Mouse (Mus musculus) ES-E14 (cell line): ENCODE data around the gene Irs3. TPM values are rescaled to one million over a fixed set of nuclear protein-coding genes. Genes with fewer than 3 reads are reported as not detected.
A peak's percentile ranks its signal among the peaks of the same experiment; 100 is the strongest.

ENCODE experiments used
- DNase-seq: peaks from one replicate; pipeline ENCODE4 v3.0.0-alpha.2; 2013; ENCODE audit warnings: low read depth, low spot score
- H3K27ac ChIP-seq: 2 replicates; pipeline ENCODE4 v1.5.1; 2012; ENCODE audit warnings: low read depth, mild to moderate bottlenecking, low read length, moderate library complexity, mixed read lengths; ENCODE audit not compliant: poor library complexity, insufficient read depth, severe bottlenecking
- H3K36me3 ChIP-seq: 2 replicates; pipeline ENCODE4 v1.6.1; 2012; ENCODE audit warnings: mild to moderate bottlenecking, low read length, moderate library complexity, mixed read lengths; ENCODE audit not compliant: control insufficient read depth, poor library complexity, insufficient read depth, severe bottlenecking
- H3K4me1 ChIP-seq, 2 experiments: fragments of 150-350 bp in 1 of 2; sonication (generic) in 1 of 2; 2 replicates each; pipeline ENCODE4 v1.6.1; 2012; ENCODE audit warnings: low read length in 2 of 2, mild to moderate bottlenecking in 1 of 2, mixed read lengths in 1 of 2; ENCODE audit not compliant: control insufficient read depth in 2 of 2, insufficient read depth in 2 of 2, poor library complexity in 1 of 2
- H3K4me3 ChIP-seq, 2 experiments: fragments of 150-350 bp in 1 of 2; sonication (generic) in 1 of 2; 2 replicates each; pipeline ENCODE4 v1.5.1; 2012; ENCODE audit warnings: low read length in 2 of 2, low read depth in 1 of 2, mild to moderate bottlenecking in 1 of 2, mixed read lengths in 1 of 2; ENCODE audit not compliant: insufficient read depth in 1 of 2, poor library complexity in 1 of 2, severe bottlenecking in 1 of 2
- H3K9ac ChIP-seq: 2 replicates; pipeline ENCODE4 v1.6.1; 2012; ENCODE audit warnings: low read depth, mild to moderate bottlenecking, low read length, mixed read lengths; ENCODE audit not compliant: poor library complexity, insufficient read depth, severe bottlenecking
- H3K9me3 ChIP-seq: fragments of 150-350 bp; sonication (generic); 2 replicates; pipeline ENCODE4 v1.6.1; 2012; ENCODE audit warnings: low read depth, mild to moderate bottlenecking, low read length; ENCODE audit not compliant: control insufficient read depth, insufficient read depth
- CHD2 ChIP-seq: IDR thresholded peaks from 2 replicates; pipeline ENCODE4 v1.6.1; 2014; ENCODE audit warnings: mild to moderate bottlenecking, low read depth, low read length, inconsistent platforms
- HCFC1 ChIP-seq: IDR thresholded peaks from 2 replicates; pipeline ENCODE4 v1.6.1; 2012; ENCODE audit warnings: low read length, inconsistent platforms, borderline replicate concordance; ENCODE audit not compliant: insufficient read depth
- MAFK ChIP-seq: IDR thresholded peaks from 2 replicates; pipeline ENCODE4 v1.6.1; 2014; ENCODE audit warnings: mild to moderate bottlenecking, low read depth, low read length, inconsistent platforms; ENCODE audit not compliant: insufficient read depth
- ZC3H11A ChIP-seq: IDR thresholded peaks from 2 replicates; pipeline ENCODE4 v1.6.1; 2012; ENCODE audit warnings: low read depth, mild to moderate bottlenecking, inconsistent platforms, low read length, borderline replicate concordance
- ZNF384 ChIP-seq: IDR thresholded peaks from 2 replicates; pipeline ENCODE4 v1.6.1; 2012; ENCODE audit warnings: low read depth, low read length, inconsistent platforms
- in situ Hi-C, 2 experiments: fragments of 600-800 bp; cut with MboI; formaldehyde crosslinking; loops; one replicate each; pipeline ENCODE4 v1.15.1; 2025; ENCODE audit warnings: low sequenced_read_pairs in 2 of 2, inconsistent platforms in 1 of 2; ENCODE audit not compliant: unreplicated experiment in 2 of 2
- total RNA-seq: library from RNA; depleted of rRNA; stranded (reverse); fragments of 300-350 nt; gene quantifications from 2 replicates; pipeline ENCODE4 v1.2.3, GENCODE M21; 2012

The Irs3 gene
- total RNA-seq, 1 experiment = 0.85 TPM

DNA sequence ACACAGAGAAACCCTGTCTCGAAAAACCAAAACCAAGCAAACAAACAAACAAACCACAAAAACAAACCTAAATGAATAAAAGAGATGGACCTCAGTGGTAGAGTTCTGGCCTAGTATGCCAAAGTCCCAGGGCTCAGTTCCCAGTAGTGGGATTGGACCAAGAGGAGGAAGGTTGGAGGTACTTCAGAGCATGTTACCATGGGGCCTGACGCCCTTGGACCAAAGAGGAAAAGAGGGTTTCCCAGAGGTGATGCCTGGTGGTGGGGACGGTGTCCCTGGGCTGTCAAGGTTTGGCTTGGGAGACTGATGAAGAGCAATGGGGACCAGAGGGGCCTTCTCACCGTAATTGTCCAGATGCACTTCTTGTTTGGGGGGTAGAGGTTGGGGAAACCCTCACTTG lies 35.5 kb downstream of the Irs3 start:
- Histone ChIP-seq H3K27ac (peak overlapping the region; percentile 75), H3K36me3 (peaks cover 18% of the 10 kb centered on the region), H3K4me3 (peak overlapping the region; percentile 63 to 70), H3K9me3 (no peaks in the 10 kb centered on the region), H3K9ac (peak overlapping the region; percentile 72; the same call in 1 of the 2 replicates), H3K4me1 (peaks cover 4 to 53% of the 10 kb centered on the region in 2 experiments; a peak in 3 of 4 replicates)
- no peak for DNase-seq
- no peak for TF ChIP-seq CHD2
- TF ChIP-seq HCFC1 = no peak
- no peak for TF ChIP-seq MAFK
- in situ Hi-C loops = no loop called here

GRCm38 (mm10) chr5:137609292-137609691 lies 36.2 kb downstream of the Irs3 start:
- peak overlapping the region; percentile 78; the same call in 1 of the 2 replicates for H3K9ac ChIP-seq
- in situ Hi-C loops = no loop called here
- H3K4me3 ChIP-seq = peak overlapping the region; percentile 65 to 70; a peak in 2 of 4 replicates
- H3K9me3 ChIP-seq = no peaks in the 10 kb centered on the region
- H3K4me1 ChIP-seq = peaks cover 4 to 53% of the 10 kb centered on the region in 2 experiments; a peak in 3 of 4 replicates
- no peak for TF ChIP-seq HCFC1
- TF ChIP-seq MAFK = no peak
- TF ChIP-seq ZC3H11A = no peak
- no peak for TF ChIP-seq CHD2
- TF ChIP-seq ZNF384 = no peak
- peaks cover 20% of the 10 kb centered on the region for H3K36me3 ChIP-seq
- DNase-seq = no peak
- H3K27ac ChIP-seq = peak overlapping the region; percentile 10; the same call in 1 of the 2 replicates

DNA sequence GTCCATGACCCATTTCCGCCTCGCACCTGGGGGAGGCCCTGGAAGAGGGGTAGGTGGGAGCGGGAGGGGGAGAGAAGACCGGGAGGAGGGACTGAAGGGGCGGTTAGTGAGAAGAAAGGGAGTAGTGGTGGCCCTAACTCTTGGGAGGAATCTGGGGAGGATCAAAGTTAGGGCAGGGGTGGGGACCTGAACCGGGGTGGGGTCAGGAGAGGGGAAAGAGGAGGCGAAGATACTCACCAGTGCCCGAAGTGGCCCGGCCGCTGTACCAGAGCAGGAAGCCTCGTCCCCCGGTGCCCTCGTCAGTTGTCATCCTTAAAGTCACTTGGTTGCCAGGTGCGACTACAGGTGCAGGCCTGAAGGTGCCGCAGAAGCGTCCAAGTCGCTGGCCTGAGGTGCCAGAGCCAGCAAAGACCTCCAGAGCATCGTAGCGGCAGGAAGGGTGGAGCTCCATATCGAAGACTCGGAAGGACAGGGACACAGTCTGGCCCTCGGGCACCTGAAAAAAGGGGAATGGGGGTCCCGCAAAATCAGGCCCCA lies 36.8 kb downstream of the Irs3 start:
- H3K4me1 ChIP-seq = peaks cover 4 to 47% of the 10 kb centered on the region in 2 experiments; a peak in 3 of 4 replicates
- peak overlapping the region; percentile 62 for H3K27ac ChIP-seq
- no peaks in the 10 kb centered on the region for H3K9me3 ChIP-seq
- peak overlapping the region; percentile 78 for H3K9ac ChIP-seq
- in situ Hi-C loops = no loop called here
- H3K36me3 ChIP-seq = peaks cover 20% of the 10 kb centered on the region
- H3K4me3 ChIP-seq = peak overlapping the region; percentile 65 to 70
- no peak for DNase-seq
- TF ChIP-seq MAFK (no peak), ZC3H11A (no peak), HCFC1 (no peak)

DNA sequence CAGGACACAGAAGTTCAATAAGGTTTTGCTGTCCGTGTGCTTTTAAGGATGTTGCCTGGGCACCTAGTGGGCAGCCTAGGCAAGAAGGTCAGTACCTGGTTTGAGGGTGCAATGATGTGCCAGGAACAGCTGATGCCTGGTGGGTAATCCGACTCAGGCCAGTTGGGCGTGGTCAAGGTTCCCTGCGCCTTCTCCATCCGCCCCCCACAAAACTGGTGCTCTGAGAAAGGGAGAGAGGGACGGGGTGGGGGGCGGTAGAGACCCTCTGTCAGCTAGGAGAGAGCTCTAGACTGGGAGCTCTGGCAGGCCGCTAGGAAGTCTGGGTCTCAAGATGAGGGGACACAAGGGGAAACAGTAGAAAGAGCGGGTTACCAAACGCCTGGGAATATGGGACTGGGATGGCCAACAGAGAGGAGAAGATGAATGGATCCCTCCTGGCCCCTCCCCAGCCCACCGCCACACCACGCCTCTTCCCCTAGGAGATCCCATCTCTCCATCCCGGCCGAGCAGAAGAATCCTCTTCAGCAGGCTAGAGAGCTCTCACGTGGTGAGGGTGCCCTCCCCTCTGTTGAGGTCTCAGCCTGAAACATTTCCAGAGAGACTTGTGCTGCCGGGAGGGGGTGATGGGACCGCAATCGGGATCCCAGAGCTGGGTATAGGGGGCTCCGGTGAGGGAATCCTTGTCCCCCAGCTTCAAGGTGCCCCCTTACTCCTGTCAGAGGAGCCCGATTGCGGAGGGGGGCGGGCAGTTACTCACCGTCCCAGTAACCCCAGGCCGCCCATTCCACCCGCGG lies 37.5 kb downstream of the Irs3 start:
- in situ Hi-C loops = no loop called here
- DNase-seq = no peak
- peak overlapping the region; percentile 65 to 70 for H3K4me3 ChIP-seq
- H3K36me3 ChIP-seq = peaks cover 20% of the 10 kb centered on the region
- TF ChIP-seq MAFK (no peak), CHD2 (no peak), ZNF384 (no peak), ZC3H11A (no peak), HCFC1 (no peak)
- no peaks in the 10 kb centered on the region for H3K9me3 ChIP-seq
- peaks cover 4 to 41% of the 10 kb centered on the region in 2 experiments; a peak in 3 of 4 replicates for H3K4me1 ChIP-seq
- H3K27ac ChIP-seq = peak overlapping the region; percentile 62
- H3K9ac ChIP-seq = peak overlapping the region; percentile 78
